Mouse (Mus musculus): ENCODE measurements around the gene Unc93a2.
"Not testable (repeated sequence)": the region's sequence is repeated elsewhere in the genome, so short reads cannot be mapped to it uniquely, and the experiment has no call there.

The Unc93a2 gene

GRCm38 (mm10) chr17:7385364-7385763, at the start of gene Unc93a2:
Unc93a2 (minus strand) TSS chr17:7385464.
- DNase-seq (ENCODE audit: low spot score) = not testable (repeated sequence)

GRCm38 (mm10) chr17:7434121-7434520, 48.9 kb upstream of the Unc93a2 start:
- not testable (repeated sequence) for DNase-seq (ENCODE audit: low spot score)

GRCm38 (mm10) chr17:7430210-7430631, 45.0 kb upstream of the Unc93a2 start:
- peak; percentile 8 for DNase-seq (ENCODE audit: low spot score)

- DNase-seq (ENCODE audit: low spot score) = peak; percentile 22
Observed at GRCm38 (mm10) chr17:7420191-7420973, 35.1 kb upstream of the Unc93a2 start.

GRCm38 (mm10) chr17:7414601-7415310, 29.5 kb upstream of the Unc93a2 start:
- not testable (repeated sequence) for DNase-seq (ENCODE audit: low spot score)

- not testable (repeated sequence) for DNase-seq (ENCODE audit: low spot score)
Observed at GRCm38 (mm10) chr17:7413336-7413735, 28.1 kb upstream of the Unc93a2 start.

GRCm38 (mm10) chr17:7399770-7400169, 14.5 kb upstream of the Unc93a2 start:
- not testable (repeated sequence) for DNase-seq (ENCODE audit: low spot score)

- DNase-seq (ENCODE audit: low spot score) = not testable (repeated sequence)
Observed at GRCm38 (mm10) chr17:7398198-7398847, 13.1 kb upstream of the Unc93a2 start.

GRCm38 (mm10) chr17:7397079-7397478, 11.8 kb upstream of the Unc93a2 start:
- not testable (repeated sequence) for DNase-seq (ENCODE audit: low spot score)

- DNase-seq (ENCODE audit: low spot score) = not testable (repeated sequence)
Observed at GRCm38 (mm10) chr17:7396288-7396687, 11.0 kb upstream of the Unc93a2 start.

GRCm38 (mm10) chr17:7395671-7396070, 10.4 kb upstream of the Unc93a2 start:
- not testable (repeated sequence) for DNase-seq (ENCODE audit: low spot score)

GRCm38 (mm10) chr17:7395116-7395515, 9.9 kb upstream of the Unc93a2 start:
- DNase-seq (ENCODE audit: low spot score) = not testable (repeated sequence)

GRCm38 (mm10) chr17:7389898-7390297, 4.6 kb upstream of the Unc93a2 start:
- DNase-seq (ENCODE audit: low spot score) = peak; percentile 24

GRCm38 (mm10) chr17:7388958-7389356, 3.7 kb upstream of the Unc93a2 start:
- not testable (repeated sequence) for DNase-seq (ENCODE audit: low spot score)

GRCm38 (mm10) chr17:7388341-7388957, 3.2 kb upstream of the Unc93a2 start:
- DNase-seq (ENCODE audit: low spot score) = not testable (repeated sequence)

- not testable (repeated sequence) for DNase-seq (ENCODE audit: low spot score)
Observed at GRCm38 (mm10) chr17:7386016-7386415, 752 bp upstream of the Unc93a2 start.

- not testable (repeated sequence) for DNase-seq (ENCODE audit: low spot score)
Observed at GRCm38 (mm10) chr17:7383167-7384143, 1.8 kb downstream of the Unc93a2 start.

- DNase-seq (ENCODE audit: low spot score) = not testable (repeated sequence)
Observed at GRCm38 (mm10) chr17:7382711-7383110, 2.6 kb downstream of the Unc93a2 start.

GRCm38 (mm10) chr17:7377907-7378306, 7.4 kb downstream of the Unc93a2 start:
- not testable (repeated sequence) for DNase-seq (ENCODE audit: low spot score)

GRCm38 (mm10) chr17:7376951-7377700, 8.1 kb downstream of the Unc93a2 start:
- DNase-seq (ENCODE audit: low spot score) = not testable (repeated sequence)
